Mouse (Mus musculus) urinary bladder, postnatal 25 days (tissue): Measurements from ENCODE around the gene Cttn.

ENCODE experiments used
- DNase-seq: peaks from one replicate; pipeline ENCODE4 v3.0.0; 2022; ENCODE audit warnings: low spot score

Cttn gene

DNA sequence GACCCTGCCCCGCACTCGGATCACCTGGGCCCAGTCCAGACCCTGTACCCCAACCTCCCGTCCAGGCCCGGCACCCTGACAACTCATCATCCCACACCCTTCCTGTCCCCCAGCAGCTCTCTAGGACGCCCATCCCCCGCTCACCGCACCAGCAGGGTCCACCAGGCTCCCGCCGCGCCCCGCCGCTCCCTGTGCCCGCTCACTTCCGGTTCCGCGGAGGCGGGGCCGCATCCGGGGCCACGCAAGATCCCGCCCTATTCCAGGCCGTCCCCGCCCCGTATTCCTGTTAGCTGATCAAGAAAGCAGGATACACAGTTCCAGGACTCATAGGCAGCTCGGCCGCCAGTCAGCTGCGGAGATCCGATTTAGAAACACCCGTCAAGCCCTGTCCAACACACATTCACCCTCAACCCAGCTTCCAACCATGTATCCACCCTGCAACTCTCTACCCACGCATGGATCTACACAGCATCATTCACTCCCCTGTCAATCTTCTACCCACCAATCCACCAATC lies at the start of gene Cttn:
TSS of gene Cttn (minus strand) at position 465 of the 515 bp plus-strand sequence.
- peak; percentile 88 for DNase-seq

- DNase-seq = no peak
These were observed 49.0 kb upstream of the Cttn start for GRCm38 (mm10) chr7:144519852-144520251.

DNA sequence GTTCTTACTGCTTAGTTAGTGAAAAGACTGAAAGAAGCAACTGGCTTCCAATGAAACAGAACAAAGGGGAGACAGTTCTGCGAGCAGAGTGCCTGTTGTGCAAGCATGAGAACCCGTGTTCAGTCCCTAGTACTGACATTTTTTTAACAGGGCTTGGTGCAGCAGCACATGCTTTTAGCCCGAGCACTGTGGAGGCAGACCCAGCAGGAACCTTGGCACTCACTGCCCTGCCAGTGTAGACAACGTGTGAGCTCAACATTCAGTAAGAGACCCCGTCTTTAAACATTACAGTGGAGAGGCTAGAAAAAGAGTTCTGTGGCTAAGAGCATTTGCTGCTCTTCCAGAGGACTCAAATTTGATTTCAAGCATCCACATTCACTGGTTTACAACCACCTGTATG lies 45.9 kb upstream of the Cttn start:
- no peak for DNase-seq

DNA sequence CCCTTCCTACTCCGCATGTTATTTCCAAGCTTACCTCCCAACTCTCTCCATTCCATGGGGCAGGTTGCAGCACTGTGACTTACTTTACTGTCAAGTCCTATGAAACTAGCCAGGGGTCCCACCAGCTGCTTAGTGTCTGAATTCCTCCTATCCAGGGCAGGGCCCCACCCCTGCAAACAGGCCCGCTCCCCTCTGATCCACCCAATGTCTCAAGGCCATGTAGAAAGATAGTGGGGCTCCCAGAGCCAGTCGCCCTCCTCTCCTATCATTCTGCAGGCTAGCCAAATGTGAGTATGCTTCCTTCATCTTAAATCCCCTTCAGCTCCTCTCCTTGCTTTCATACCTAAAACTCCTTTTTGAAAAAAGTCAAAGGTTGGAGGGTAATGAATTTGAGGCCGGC lies 38.3 kb upstream of the Cttn start:
- no peak for DNase-seq

DNA sequence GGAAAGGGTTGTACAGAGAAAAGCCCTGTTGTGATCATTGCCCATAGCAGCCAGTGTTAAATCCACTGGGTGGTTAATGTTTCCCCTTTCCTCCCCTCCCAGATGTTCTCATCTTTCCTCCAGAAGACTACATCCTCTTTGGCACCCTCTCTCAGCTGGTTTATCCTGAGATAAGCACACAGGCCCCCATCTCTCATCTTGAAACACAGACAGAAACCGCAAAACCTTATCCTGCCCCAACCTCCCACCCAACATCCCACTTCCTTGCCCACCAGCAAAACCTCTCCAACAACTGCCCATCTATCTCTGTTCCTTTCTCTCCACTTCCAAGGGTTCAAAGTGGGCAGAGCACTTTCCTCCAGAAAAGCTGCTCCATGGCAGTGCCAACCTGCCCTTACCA lies 36.0 kb upstream of the Cttn start:
- no peak for DNase-seq

- DNase-seq = no peak
These were observed 33.1 kb upstream of the Cttn start for GRCm38 (mm10) chr7:144503959-144504358.

- no peak for DNase-seq
These were observed 22.1 kb upstream of the Cttn start for GRCm38 (mm10) chr7:144492931-144493330.

DNA sequence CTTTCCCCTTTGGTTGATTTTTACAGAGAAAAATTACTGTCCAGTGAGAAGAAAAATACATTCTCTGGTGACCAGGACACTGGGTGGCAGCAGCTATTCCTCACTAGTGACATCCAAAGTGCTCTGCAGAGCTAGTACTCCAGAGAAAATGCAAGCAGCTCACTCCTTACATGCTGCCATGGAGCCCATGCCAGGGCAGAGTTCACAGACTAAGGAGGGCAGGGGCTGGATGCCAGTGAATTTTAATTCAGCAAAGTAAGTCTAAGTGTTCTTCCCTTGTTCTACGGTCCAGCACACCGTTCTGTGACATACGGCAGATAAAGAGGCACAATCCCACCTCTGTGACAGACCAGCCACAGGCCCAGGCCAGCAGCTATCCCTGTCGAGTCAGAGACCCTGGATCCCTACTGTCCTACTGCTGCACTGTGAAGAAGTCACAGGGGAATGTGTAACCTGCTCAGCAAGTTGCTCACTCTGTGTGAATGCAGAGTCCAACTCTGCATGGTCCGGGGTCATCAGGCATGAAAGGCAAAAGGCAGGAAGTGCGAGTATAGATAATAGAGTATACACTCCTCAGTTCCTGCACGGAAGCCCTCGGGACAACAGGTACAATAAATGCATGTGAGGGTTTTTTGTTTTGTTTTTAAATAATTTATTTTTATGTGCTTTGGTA lies 19.5 kb upstream of the Cttn start:
- DNase-seq = no peak

DNA sequence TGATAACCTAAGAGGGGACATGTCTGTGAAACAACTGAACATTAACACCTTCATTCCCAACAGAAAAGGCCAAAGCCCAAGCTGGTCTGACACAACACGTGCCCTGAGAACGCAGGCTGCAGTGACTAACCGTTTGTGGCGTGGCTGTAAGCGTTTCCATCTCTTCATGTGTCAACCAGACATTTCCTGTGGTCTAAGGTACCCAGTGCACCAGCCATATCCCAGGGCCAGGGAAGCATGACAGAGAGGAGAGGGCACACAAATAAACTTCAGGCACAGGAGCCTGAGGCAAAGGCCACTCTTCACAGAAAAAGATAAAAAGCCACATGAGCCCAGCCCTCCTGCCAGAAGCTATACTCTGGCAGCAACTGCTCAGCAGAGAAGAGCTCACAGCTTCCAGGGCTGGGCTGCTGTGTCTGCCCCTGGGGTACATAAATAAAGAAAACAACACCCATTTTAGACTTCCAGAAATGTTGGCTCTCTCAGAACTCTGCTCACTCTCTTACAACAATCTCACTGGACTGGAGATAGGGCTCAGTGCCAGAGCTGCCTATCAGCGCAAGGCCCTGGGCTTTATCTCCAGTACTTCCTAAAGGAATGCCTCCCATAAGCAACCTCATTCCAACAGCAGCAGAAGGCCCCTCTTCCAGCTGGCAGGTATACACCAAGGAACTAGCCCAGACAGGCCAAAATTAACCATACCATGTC lies 18.4 kb upstream of the Cttn start:
- DNase-seq = no peak

DNA sequence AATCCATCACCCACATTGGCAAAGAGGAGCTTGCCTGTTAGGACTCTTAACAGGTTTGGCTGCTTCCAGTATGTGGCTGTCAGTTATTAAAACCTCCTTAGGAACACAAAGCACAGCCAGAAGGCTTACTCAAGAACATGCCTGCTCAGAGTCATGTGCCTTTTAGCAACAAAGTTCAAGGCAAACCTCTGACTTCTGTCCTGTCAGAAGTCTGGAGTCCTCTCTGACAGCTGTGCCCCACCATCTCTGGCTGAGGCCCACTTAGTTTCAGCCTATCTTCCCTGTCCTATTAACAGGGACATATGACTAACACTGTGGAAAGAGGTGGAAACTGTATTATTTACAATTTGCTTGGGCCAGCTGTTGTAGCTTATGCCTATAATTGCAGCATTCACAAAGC lies 9.5 kb upstream of the Cttn start:
- DNase-seq = no peak

DNA sequence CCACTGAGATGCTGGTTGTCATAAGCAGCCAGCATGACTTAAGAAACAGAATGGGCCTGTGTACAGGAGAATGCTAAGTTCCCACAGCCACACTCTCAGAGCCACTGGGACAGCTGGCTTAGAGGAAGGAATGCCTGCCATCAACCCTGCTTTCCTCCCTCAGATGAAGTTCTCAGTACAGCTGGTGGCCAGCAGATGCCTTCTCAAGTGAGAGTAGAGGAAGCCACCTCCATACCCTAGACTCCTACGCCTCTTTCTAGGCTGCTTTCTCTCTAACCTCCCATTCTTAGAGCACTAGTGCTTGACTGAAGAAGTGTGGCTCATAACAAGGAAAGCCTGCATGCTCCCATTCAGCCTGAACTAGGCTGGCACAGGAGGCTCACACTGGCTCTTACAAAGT lies 8.8 kb upstream of the Cttn start:
- no peak for DNase-seq

DNA sequence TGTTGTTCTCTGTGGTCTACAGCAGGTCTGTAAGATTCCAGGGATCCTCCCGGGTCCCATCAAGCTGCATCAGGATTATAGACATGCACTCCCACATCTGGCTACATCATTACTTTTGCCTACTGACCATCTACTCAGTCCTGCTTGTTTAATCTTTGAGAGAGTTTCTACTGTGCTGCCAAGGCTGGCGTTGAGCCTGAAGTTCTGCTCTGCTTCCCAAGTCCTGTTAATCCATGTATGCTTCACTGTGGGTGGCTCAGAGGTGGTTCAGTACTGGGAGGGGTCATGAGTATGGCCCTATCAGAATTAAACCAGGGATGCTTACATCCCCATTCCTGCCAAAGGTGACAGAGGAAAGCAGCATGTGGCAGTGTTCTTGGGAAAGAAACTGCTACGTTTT lies 4.9 kb upstream of the Cttn start:
- no peak for DNase-seq

DNA sequence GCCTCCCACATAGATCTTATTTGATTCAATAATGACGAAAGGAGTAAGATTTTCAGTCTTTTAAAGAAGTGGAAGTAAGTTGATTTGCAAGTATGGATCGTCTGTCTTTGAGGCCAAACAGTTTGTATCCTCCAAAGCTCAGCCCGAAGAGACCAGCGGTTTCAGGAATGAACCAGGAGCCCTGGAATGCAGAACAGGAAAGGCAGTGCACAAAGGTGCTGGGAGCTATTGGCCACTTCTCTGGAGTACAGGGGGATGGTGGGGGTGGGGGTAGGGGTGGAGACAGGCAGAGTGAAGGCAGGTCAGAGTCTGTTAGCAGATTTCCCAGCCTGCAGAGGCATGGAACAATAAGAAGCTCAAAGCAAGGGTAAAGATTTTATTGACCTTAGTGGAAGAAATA lies 2.7 kb upstream of the Cttn start:
- no peak for DNase-seq

DNA sequence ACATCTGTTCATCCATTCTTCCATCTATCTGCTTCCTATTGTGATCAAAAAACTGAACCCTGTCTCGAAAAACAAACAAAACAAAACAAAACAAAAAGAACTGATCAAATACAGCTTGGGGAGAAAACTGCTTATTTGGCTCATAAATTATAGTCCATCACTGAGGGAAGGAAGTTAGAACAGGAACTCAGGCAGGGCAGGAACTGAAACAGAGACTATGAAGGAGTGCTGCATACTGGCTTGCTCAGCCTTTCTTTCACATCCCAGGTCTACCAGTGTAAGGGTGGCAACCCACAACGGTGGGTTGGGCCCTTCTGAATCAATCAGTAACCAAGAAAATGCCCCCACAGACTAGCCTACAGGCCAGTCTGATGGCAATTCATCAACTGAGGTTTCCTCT lies 294 bp upstream of the Cttn start:
- no peak for DNase-seq

- peak; percentile 27 for DNase-seq
These were observed 783 bp downstream of the Cttn start for GRCm38 (mm10) chr7:144469908-144470544.

DNA sequence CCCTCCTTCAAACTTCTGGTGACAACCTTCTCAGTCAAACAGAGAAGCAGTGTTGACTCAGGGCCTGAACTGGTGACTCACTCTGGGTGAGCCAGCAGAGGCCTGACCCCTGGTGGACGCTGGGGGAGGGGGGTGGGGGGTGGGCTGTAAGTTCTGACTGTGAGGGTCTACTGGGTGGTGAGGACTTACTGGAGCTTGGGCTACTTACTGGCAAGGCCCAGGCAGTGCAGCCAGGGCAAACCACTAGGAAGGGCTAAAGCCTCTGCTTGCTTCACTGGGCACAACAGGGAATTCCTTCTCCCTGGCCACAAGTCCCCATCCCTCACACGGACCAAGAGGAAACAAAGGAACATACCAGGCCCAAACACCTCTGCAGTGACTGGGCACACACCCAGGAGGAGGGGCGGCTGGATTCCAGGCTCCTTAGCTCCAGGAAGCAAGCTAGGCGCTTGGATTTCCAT lies 1.6 kb downstream of the Cttn start:
- peak; percentile 26 for DNase-seq

DNA sequence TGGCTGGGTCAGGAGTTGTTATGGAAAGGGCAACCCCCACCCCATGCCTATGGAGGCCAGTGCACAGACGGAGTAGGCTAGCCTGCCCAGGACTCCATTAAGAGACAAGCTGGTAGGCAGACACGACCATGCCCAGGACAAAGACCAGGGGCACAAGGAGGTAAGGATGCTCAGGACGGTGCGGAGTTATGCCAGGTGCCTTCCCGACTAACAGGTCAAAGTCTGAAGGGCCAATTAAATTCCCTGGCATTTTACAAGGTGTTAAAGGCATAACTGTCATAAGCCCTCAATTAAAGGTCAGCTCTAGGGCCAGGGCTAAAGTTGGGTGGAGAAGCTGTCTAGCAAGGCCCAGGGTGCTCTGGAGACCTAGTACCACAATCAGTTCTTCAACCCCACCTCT lies 2.1 kb downstream of the Cttn start:
- no peak for DNase-seq

GRCm38 (mm10) chr7:144462577-144462976 lies 8.2 kb downstream of the Cttn start:
- DNase-seq = no peak

GRCm38 (mm10) chr7:144461246-144461902 lies 9.4 kb downstream of the Cttn start:
- no peak for DNase-seq

DNA sequence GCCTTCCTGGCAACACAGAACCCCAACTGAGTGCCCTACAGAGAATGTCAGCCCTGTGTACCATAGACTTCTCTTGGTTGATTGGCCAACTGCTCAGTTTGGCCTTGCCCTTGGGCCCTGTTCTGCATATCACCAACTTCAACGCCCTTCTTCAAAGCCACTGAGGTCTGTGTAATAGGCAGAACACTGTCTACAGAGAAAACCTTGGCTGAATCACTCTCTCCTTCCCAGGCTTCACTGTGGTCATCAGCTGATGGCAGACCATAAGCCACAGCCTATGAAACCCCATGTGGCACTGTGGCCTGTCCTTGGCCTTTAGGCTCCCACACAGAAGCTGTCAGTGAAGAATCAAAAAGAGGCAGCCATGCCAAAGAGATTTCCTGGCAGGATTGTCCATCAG lies 11.9 kb downstream of the Cttn start:
- no peak for DNase-seq

GRCm38 (mm10) chr7:144450661-144451060 lies 20.1 kb downstream of the Cttn start:
- no peak for DNase-seq
